Mouse (Mus musculus) megakaryocyte, embryonic 14.5 days (primary cell): ENCODE results near the gene Polr2i.

Experiments
- FLI1 ChIP-seq: IDR thresholded peaks from 2 replicates; pipeline ENCODE4 v1.6.1; 2012; ENCODE audit warnings: low read length, inconsistent platforms, mixed read lengths
- GATA1 ChIP-seq: IDR thresholded peaks from 3 replicates; pipeline ENCODE4 v1.6.1; 2012; ENCODE audit warnings: mixed read lengths, low read length, inconsistent platforms, borderline replicate concordance

- TF ChIP-seq GATA1 = no peak
- no peak for TF ChIP-seq FLI1
Measured at GRCm38 (mm10) chr7:30195461-30195860, 36.3 kb upstream of the Polr2i start.
